Mouse (Mus musculus): ENCODE measurements around the gene Ldhd. TPM values are rescaled to one million over a fixed set of nuclear protein-coding genes. Genes with fewer than 3 reads are reported as not detected.
A peak's percentile ranks its signal among the peaks of the same experiment; 100 is the strongest.
"Not testable (repeated sequence)": the region's sequence is repeated elsewhere in the genome, so short reads cannot be mapped to it uniquely, and the experiment has no call there.

Ldhd gene
- 10 to 100 TPM; 10.1 to 10.8 TPM for total RNA-seq (2021)
- long read RNA-seq, experiment 1, partial matches to known transcripts: 2 of 3 reads
- long read RNA-seq, experiment 1, other reads (novel, unspliced or antisense): 0 of 3 reads
- long read RNA-seq, experiment 2, partial matches to known transcripts: 1 of 9 reads
- long read RNA-seq, experiment 2, other reads (novel, unspliced or antisense): 2 of 9 reads

DNA sequence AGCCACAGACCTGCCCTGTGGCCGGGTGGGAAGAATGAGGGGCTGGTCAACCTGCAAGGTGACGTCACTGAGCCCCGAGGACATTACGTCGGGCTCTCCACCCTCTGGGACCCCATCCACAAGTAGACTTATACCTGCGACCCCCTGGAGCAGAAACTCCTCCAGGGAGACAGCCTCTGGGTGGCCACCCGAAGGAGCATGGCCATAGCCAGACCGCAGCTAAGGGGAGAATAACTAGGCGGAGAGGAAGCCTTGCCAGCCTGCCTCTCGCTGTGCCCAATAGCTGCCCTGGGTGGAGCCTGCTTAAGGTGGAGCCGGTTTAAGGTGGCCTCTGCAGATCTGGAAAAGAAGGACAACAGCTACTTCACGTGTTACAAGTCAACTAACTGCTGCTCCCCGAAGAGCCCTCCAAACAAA, at the start of gene Ldhd:
TSS of gene Ldhd (minus strand) at position 270 of the 417 bp plus-strand sequence.
- intact Hi-C loops (cut with DNase I): no loop called here
- Histone ChIP-seq H3K4me3 (peak within 1 kb of the TSS; percentile 62), H3K27ac (peak within 1 kb of the TSS; percentile 92)
- no peak for TF ChIP-seq CTCF (IDR thresholded peaks at IDR 0.05)
- peak in 1 of 2 experiments; percentile 53 for DNase-seq (ENCODE audit: extremely low spot score in 1 of 2, low spot score in 2 of 2)

DNA sequence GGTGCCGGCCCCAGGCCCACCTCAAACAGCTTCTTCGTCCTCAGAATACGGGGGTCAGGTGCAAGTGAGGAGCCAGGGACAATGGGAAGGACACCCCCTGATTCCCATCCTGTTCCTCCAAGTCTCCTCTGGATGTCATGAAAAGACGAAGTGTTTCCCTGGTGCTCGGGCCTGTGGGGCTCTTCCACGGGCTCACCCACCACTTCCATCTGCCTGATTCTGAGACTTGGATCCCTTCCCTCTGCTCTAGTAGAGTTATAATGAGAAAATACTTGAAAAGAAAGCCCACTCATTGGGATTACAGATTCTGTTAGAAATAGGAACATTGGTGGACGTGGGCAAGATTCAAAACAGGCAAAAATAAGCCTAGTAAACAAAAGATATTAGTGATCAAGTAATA, 48.7 kb upstream of the Ldhd start:
- H3K27ac ChIP-seq: no peak overlapping the region
- intact Hi-C loops (cut with DNase I): loop anchor here (1.0 to 2.0 kb wide), 2 partner anchors 132 to 156 kb away; no protein-coding TSS in a partner anchor
- no peak for DNase-seq (ENCODE audit: extremely low spot score in 1 of 2, low spot score in 2 of 2)
- no peak for TF ChIP-seq CTCF (IDR thresholded peaks at IDR 0.05)
- H3K4me3 ChIP-seq: no peak overlapping the region

DNA sequence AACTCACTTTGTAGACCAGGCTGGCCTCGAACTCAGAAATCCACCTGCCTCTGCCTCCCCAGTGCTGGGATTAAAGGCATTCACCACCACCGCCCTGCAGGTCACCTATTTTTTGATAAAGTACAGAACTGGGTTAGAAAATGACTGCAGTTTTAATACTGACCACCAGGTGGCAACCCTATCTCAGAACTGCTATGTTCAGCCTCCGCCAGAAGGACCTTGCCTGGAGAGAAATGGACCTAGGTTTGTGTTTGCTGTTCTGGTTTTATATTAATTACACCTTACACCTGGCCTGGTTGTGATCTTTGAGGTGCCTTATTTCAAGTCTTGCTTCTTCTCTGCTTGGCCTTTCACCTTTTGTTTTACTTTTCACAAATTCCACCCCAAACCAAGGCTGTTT, 47.9 kb upstream of the Ldhd start:
- peak; percentile 87 for TF ChIP-seq CTCF (IDR thresholded peaks at IDR 0.05)
- H3K4me3 ChIP-seq: no peak overlapping the region
- intact Hi-C loops (cut with DNase I): loop anchor here (1.0 to 2.0 kb wide), 2 partner anchors 133 to 157 kb away; no protein-coding TSS in a partner anchor
- no peak overlapping the region for H3K27ac ChIP-seq
- peak; percentile 61 to 63 for DNase-seq (ENCODE audit: extremely low spot score in 1 of 2, low spot score in 2 of 2)

DNA sequence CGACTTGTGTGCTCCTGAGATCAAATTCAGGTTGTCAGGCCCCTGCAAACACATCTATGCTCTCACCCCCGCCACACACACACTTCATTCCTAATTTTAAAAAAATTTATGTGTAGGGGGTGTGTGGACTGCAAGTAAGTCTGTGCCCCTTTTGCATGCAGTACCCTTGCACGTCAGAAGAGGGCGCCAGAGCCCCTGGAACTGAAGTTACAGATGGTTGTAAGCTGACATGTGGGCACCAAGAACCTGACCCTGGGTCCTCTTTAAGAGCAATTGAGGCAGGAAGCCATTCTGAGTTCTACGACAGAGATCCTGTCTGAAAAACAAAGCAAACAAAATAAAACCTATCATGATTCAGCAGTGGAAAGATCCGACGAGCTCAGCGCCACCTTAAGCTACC, 46.1 kb upstream of the Ldhd start:
- Histone ChIP-seq H3K4me3 (no peak overlapping the region), H3K27ac (no peak overlapping the region)
- intact Hi-C loops (cut with DNase I): no loop called here
- peak; percentile 48 for TF ChIP-seq CTCF (IDR thresholded peaks at IDR 0.05)
- no peak for DNase-seq (ENCODE audit: extremely low spot score in 1 of 2, low spot score in 2 of 2)

DNA sequence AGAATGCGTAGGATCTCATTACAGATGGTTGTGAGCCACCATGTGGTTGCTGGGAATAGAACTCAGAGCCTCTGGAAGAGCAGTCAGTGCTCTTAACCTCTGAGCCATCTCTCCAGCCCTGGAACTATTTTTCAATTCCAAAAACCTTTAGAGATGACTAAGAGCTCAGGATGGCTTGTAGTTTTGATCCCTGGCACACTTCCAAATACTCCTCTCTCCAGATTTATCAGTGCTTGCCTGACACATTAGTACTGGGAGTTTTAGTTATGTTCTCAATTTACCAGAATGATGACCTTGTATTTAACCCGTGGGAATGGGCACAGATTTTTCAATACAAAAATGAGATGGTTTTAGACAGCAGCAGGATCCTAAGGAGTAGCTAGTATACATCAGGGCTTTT, 36.6 kb upstream of the Ldhd start:
- DNase-seq (ENCODE audit: extremely low spot score in 1 of 2, low spot score in 2 of 2): no peak
- no peak overlapping the region for H3K4me3 ChIP-seq
- no peak overlapping the region for H3K27ac ChIP-seq
- no peak for TF ChIP-seq CTCF (IDR thresholded peaks at IDR 0.05)
- intact Hi-C loops (cut with DNase I): loop anchor here (10.0 kb wide), 1 partner anchor 322 kb away; no protein-coding TSS in a partner anchor

DNA sequence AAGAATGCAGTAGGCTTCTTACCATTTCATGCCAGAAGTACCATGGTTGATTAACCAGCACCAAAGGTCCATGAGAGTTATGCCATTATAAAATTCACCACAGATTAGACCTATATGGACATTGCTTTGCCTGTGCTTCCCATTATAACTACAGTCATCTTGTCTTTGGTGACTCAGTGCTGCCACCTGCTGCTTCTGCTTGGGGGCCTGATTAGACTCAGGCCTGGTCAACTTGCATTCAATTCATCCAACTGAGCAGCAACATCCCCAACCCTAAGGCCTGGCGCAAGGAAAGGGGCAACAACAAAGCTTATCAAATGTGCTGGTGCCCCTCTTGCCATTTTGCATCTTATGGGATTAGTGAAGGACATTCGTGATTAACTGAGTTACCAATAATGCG, 32.3 kb upstream of the Ldhd start:
- intact Hi-C loops (cut with DNase I): loop anchor here (1.0 to 10.0 kb wide), 3 partner anchors 126 to 318 kb away; partner anchors contain the start of gene Znrf1
- peak; percentile 67 to 82 for DNase-seq (ENCODE audit: extremely low spot score in 1 of 2, low spot score in 2 of 2)
- H3K27ac ChIP-seq: no peak overlapping the region
- no peak overlapping the region for H3K4me3 ChIP-seq
- TF ChIP-seq CTCF (IDR thresholded peaks at IDR 0.05): peak; percentile 82

DNA sequence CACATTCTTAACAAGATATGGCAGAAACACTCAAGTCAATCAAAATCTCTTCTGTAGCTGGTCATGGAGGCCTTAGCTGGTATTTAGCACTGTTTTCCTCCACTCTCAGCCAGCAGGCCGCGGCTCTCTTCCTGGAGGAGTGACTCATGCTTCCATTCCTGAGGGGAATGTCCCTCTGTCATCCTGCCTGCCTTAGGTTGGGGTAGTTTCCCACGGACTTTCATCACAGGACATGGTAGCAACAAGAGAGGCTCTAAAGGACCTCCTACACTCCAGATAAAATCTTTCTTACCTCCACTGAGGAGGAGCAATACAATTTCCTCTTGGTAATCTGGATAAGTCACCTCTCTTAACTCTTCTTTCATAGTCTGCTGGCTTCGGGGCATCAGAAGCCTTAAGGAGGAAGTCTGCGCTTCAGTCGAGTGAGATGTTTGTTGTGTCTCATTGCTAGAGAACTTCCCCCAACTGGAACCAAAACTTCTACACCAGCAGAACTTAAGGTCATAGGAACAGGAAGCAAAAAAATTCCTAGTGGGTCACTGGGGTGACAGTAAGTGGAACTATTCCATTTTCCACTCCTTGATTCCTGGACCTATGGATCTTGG, 28.7 kb upstream of the Ldhd start:
- H3K4me3 ChIP-seq: no peak overlapping the region
- no peak for TF ChIP-seq CTCF (IDR thresholded peaks at IDR 0.05)
- intact Hi-C loops (cut with DNase I): no loop called here
- H3K27ac ChIP-seq: peak overlapping the region; percentile 32; the same call in 1 of the 2 replicates
- no peak for DNase-seq (ENCODE audit: extremely low spot score in 1 of 2, low spot score in 2 of 2)

DNA sequence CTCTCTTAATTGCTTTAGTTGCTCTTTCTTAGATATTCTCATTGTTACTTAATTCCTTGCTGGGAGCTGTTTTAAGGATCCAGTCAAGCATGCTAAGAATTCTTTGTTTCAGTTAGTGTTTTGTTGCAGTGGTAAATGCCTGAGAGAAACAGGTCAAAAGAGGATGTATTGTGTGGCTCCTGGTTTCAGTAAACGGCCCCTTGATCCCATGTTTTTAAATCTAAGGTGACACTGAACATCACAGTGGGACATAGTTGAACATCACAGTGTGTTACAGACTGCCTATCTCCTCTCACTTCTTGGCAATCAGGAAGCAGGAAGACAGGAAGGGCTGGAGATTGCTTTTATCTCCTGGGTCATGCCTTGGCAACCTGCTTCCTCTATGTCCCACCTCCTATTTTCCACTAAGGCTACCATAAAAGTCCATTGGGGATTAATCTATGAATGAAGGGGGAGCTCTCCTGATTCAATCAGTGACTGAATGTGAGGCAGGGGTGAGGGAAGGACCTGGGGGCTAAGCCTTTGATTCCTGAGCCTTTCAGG, 27.2 kb upstream of the Ldhd start:
- DNase-seq (ENCODE audit: extremely low spot score in 1 of 2, low spot score in 2 of 2): no peak
- no peak overlapping the region for H3K27ac ChIP-seq
- TF ChIP-seq CTCF (IDR thresholded peaks at IDR 0.05): no peak
- intact Hi-C loops (cut with DNase I): no loop called here
- H3K4me3 ChIP-seq: no peak overlapping the region

DNA sequence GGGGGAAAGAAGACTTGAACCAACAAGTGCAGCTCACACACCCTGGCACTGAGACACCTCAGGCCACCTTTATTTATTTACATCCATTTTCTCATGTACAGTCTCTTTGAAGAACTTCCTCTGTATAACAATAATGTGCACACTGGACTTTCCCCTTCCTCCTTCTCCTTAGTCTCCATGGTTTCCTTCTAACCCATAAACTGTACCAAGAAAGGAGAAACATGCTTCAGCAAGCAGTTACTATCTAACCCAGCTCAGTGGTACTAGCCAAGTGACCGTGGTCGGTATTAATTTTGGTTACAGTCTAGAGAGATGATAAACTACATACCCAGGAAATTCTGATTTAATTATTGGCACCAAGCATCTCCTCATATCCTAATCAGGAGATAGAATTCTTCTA, 23.4 kb upstream of the Ldhd start:
- intact Hi-C loops (cut with DNase I): no loop called here
- DNase-seq (ENCODE audit: extremely low spot score in 1 of 2, low spot score in 2 of 2): no peak
- no peak overlapping the region for H3K27ac ChIP-seq

DNA sequence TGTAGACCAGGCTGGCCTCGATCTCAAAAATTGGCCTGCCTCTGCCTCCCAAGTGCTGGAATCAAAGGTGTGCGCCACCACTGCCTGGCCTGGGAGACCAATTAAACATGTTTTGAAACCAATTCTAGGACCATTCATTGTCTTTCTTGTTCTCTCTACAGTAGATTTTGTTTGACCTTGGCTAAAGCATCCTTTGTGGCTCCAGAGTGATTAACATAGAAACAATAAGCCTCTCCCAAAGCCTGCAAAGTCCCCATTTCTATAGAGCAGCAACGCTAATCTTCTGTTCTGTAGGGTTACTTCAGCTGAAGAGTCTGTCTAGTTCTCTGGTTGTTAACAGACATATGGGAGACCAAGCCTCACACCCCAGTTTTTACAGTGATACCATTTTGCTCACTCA, 20.5 kb upstream of the Ldhd start:
- TF ChIP-seq CTCF (IDR thresholded peaks at IDR 0.05): no peak
- DNase-seq (ENCODE audit: extremely low spot score in 1 of 2, low spot score in 2 of 2): no peak
- H3K4me3 ChIP-seq: no peak overlapping the region
- intact Hi-C loops (cut with DNase I): no loop called here
- no peak overlapping the region for H3K27ac ChIP-seq

More for the DNA sequence above, 23.4 kb upstream of the Ldhd start:
- H3K4me3 ChIP-seq: no peak overlapping the region
- TF ChIP-seq CTCF (IDR thresholded peaks at IDR 0.05): no peak

DNA sequence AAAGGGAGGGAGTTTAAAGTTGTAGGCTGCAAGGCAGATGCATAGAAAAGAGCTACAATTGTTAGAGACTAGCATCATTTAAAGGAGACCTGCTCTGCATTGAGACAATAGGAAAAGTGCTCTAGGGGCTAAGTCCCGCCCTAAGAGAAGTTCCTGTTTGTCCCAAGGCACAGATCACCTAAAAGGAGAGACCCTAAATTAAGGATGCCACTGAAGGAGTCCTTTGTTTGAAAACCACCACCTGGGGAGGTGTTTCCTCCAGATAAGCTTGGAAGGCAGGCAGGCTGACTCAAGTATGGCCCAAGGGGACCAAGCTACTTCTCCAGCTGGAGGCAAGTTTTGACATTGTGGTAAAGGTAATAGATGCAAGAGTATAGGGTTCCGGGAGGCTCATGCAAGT, 18.7 kb upstream of the Ldhd start:
- no peak overlapping the region for H3K27ac ChIP-seq
- H3K4me3 ChIP-seq: no peak overlapping the region
- intact Hi-C loops (cut with DNase I): no loop called here
- TF ChIP-seq CTCF (IDR thresholded peaks at IDR 0.05): no peak
- DNase-seq (ENCODE audit: extremely low spot score in 1 of 2, low spot score in 2 of 2): no peak

DNA sequence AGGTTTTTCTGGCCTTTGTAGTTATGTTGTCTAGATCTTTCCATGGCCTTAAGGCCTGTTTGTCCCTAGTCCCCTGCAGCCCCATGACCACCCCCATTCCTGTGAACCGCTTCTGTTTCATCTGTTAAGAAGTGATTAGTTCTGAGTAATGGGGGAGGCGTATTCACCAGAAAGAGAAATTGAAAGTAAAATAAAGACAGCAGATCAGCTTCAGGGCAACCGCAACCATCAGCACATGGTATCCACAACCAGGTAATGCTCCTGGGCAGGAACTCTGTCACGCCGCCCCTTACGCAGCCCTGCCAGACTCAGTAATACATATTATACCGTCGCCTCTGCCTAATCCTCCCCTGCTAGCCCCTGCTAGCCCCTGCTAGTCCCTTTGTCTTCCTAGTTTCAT, 15.5 kb upstream of the Ldhd start:
- DNase-seq (ENCODE audit: extremely low spot score in 1 of 2, low spot score in 2 of 2): no peak
- no peak overlapping the region for H3K4me3 ChIP-seq
- intact Hi-C loops (cut with DNase I): no loop called here
- TF ChIP-seq CTCF (IDR thresholded peaks at IDR 0.05): no peak
- H3K27ac ChIP-seq: no peak overlapping the region

DNA sequence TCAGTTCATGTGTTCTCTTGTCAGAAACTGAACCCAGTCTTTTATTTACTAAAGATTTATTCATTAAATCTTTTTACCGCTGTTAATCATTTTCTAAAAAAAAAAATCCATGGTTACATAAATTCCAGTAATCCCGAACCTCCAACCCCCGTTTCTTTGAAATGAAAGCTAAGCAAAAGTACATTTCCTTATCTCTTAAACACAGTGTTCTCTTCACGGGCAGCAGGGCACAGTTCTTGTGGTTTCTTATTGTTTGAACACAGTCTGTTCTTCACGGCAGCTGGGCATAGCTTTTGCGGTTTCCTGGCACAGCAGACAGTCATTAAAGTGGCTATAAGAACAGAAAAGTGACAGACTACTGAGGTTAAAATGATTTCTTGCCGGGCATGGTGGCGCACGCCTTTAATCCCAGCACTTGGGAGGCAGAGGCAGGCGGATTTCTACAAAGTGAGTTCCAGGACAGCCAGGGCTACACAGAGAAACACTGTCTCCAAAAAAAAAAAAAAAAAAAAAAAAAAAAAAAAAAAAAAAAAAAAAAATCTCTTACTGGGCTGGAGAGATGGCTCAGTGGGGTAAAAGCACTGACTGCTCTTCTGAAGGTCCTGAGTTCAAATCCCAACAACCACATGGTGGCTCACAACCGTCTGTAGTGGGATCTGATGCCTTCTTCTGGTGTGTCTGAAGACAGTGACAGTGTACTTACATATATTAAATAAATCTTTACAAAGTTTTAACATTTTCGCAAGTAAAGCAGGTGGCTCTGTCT, 14.3 kb upstream of the Ldhd start:
- intact Hi-C loops (cut with DNase I): loop anchor here (5.0 kb wide), 1 partner anchor 107 kb away; the partner anchor contains the start of gene Znrf1
- DNase-seq (ENCODE audit: extremely low spot score in 1 of 2, low spot score in 2 of 2): not testable (repeated sequence)
- peak overlapping the region; percentile 100 for H3K27ac ChIP-seq
- peak overlapping the region; percentile 74 for H3K4me3 ChIP-seq

Measured in left cerebral cortex, adult 2 months (tissue).